Mouse (Mus musculus) olfactory bulb, adult 2 months (tissue): ENCODE results near the gene Syn3.

Experiments used
- CTCF ChIP-seq: fragments of 200-500 bp; IDR thresholded peaks from 2 replicates; pipeline ENCODE4 v1.5.1; 2012; ENCODE audit warnings: low read depth, mild to moderate bottlenecking, low read length, moderate library complexity; ENCODE audit not compliant: insufficient read depth
- POLR2A ChIP-seq: fragments of 200-500 bp; IDR thresholded peaks from 2 replicates; pipeline ENCODE4 v1.6.1; 2012; ENCODE audit warnings: mild to moderate bottlenecking, low read depth, low read length, moderate library complexity; ENCODE audit not compliant: insufficient read depth

DNA sequence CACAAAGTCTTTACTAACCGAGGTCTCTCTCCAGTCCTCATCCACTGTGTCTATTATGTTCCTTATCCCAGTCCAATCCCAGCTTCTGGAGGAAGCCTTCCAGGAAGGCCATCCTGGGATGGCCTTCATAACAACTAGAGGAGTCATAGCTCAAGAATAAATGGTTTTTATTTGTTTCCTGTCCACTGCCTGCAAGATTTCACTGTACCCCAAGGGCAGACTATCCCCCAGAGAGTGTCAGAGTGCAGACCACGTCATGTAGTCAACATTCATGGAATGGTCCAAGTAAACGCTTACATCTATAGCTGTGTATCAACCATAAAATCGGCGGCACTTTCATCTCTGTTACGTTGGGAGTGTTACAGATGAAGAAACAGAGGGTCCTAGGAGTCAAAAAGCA lies 295.5 kb downstream of the Syn3 start:
- TF ChIP-seq CTCF = no peak
- no peak for TF ChIP-seq POLR2A
